Mouse (Mus musculus): ENCODE measurements around the gene Ccdc153. TPM values are rescaled to one million over a fixed set of nuclear protein-coding genes. Genes with fewer than 3 reads are reported as not detected.

Ccdc153 gene
- 174 TPM for polyA plus RNA-seq (2014; fragmentation: Illumina TruSeq; extraction: RNeasy Lipid Tissue Mini Kit (QIAGEN cat#74804); ENCODE audit: insufficient read depth, low read depth, low replicate concordance)

DNA sequence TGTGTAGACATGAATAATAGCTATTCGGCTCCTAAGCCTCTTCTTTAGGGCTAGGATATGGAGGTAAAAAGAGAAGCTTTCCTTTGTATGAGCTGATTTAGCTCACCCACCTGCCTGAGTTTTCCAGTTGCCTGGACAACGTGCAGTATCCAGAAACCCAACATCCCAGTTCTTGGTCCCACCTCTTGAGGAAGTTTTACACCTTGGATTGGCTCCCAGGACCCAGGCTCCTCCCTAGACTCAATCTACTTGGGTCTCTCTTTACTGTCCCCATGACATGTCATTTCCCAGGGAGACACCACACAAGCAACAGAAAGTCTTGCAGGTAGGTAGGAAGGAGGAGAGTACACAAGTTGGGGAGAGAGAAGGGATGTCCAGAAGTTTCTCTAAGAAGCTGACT is at the start of gene Ccdc153:
Gene Ccdc153 (plus strand): TSS at position 278 of the 400 bp plus-strand sequence.

DNA sequence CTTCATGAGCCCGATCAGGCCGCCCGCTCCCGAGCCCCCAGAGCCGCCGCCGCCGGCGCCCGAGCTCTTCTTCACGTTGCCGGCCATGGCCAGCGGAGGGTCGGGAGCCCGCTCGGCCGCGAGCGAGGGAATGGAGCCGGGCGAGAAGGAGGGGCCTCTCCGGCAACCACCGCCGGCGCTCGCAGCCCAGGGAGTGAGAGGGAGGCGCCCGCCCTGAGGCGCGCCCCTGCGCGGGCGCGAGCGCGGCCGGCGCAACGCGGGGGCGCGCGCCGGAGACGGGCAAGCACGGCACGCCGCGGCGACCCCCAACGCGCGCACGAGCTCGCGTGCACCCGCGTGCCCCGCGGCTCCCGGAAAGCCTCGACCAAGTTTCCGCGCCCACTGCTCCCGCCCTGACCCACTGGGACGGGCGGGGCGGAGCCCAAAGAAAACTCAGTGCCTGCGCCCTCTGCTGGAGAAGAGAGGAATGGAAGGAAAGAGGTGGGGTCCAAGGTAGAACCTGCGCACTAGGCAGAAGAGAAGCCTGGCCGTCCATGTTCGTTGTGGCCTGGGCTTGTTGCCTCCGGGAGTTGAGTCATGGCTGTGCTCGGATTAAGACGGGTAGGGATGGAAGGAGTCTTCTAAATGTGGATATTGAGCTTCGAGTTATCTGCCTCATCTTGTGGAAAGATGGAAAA is 6.5 kb upstream of the Ccdc153 start, which contains the start of gene Cbl:
Gene Cbl (minus strand): TSS at position 248 of the 677 bp plus-strand sequence.

DNA sequence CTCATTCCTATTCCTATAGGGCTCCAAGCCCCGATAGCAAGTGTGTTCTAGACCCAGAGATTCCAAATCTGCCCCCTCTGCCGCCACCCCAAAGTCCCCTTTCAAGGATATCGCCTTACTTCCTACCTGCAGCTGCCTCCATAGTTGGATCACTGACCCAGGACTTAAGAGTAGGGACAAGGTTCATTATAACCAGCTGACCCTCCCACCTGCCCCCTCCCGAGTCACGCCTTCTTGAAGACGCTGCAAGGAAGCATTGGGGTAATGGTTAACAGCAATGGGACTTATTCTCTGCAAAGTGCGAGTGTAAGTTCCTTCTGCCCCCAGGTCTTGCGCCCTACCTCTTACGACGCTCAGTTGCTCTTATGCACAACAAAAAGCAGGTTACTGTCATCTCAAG is 10.8 kb downstream of the Ccdc153 start, which contains the start of gene Pdzd3:
Gene Pdzd3 (minus strand): TSS at position 158 of the 400 bp plus-strand sequence.

DNA sequence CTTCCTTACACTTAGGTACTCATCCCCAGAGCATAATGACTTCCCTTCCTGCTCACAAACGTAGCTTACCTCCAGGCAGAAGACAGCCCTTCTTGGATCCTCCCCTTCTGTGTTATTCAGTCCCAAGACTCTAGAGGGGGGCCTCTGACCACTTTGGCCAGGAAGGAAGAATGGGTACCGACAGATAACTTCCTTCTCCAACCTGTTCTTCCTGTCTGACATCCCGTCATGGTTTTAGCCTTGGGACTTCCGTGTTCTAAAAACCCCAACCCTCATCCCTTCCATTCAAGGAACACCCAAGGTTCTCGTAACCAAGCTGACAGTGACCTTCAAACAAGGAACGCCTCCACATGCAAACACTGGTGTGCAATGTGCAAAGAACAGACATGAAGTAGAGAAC is 28.0 kb downstream of the Ccdc153 start, which contains the start of gene Nlrx1:
Gene Nlrx1 (minus strand): TSS at position 168 of the 400 bp plus-strand sequence.

DNA sequence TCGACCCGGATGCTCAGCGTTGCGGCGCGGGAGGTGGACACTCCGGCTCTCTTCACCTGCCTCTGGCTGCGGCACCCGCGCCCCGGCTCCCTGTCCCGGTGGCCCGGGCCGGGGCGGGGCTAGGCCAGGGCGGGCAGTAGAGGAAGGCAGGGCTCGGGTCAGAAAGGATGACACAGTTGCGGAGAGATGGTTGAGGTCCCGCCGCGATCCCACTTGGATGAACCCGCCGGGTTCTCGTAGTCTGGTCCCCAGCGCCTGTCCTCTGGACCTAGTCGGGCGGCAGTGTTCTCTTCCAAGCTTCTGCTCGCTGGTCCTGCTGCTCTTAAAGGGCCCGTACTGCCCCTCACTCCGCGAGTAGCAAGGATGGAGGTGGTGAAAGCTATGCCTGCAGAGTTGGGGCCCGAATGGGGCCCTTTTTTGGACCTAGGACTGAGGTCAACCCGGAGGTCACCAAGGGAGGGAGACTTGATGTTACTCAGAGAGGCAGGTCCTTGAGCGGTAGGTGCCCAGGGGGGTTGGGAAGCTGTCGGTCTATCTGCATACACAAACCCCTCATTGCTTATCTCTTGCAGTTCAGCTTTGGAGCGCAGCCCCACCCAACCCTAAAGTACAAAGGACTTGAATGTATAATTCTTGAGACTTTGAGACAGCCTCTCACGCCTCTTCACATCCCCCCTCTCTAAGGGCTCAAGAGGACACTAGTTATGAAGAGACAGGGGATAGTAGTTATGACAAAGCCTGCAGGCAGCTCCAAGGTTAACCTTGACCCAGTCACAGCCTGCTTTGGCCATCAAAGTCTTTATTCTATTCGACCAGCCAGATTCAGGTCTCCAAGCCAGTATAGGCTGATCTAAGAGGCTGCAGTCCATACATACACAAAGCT is 47.8 kb downstream of the Ccdc153 start, which contains the start of gene Abcg4:
Gene Abcg4 (minus strand): TSS at position 540 of the 883 bp plus-strand sequence.

Other genes starting within 250 kb of the Ccdc153 start
- gene Thy1, start 197.3 kb upstream of the Ccdc153 start, polyA plus RNA-seq (2014; fragmentation: Illumina TruSeq; extraction: RNeasy Lipid Tissue Mini Kit (QIAGEN cat#74804); ENCODE audit: insufficient read depth, low read depth, low replicate concordance) = 31.2 TPM
- 8.4 TPM for gene Usp2, start 173.7 kb upstream of the Ccdc153 start, polyA plus RNA-seq (2014; fragmentation: Illumina TruSeq; extraction: RNeasy Lipid Tissue Mini Kit (QIAGEN cat#74804); ENCODE audit: insufficient read depth, low read depth, low replicate concordance)
- gene Mfrp, start 138.9 kb upstream of the Ccdc153 start, polyA plus RNA-seq (2014; fragmentation: Illumina TruSeq; extraction: RNeasy Lipid Tissue Mini Kit (QIAGEN cat#74804); ENCODE audit: insufficient read depth, low read depth, low replicate concordance) = not detected
- gene C1qtnf5, start 133.4 kb upstream of the Ccdc153 start, polyA plus RNA-seq (2014; fragmentation: Illumina TruSeq; extraction: RNeasy Lipid Tissue Mini Kit (QIAGEN cat#74804); ENCODE audit: insufficient read depth, low read depth, low replicate concordance) = 21.8 TPM
- not detected for gene Gm49380, start 127.2 kb upstream of the Ccdc153 start, polyA plus RNA-seq (2014; fragmentation: Illumina TruSeq; extraction: RNeasy Lipid Tissue Mini Kit (QIAGEN cat#74804); ENCODE audit: insufficient read depth, low read depth, low replicate concordance)
- 8.9 TPM for gene Rnf26, start 127.2 kb upstream of the Ccdc153 start, polyA plus RNA-seq (2014; fragmentation: Illumina TruSeq; extraction: RNeasy Lipid Tissue Mini Kit (QIAGEN cat#74804); ENCODE audit: insufficient read depth, low read depth, low replicate concordance)
- gene Mcam, start 106.2 kb upstream of the Ccdc153 start, polyA plus RNA-seq (2014; fragmentation: Illumina TruSeq; extraction: RNeasy Lipid Tissue Mini Kit (QIAGEN cat#74804); ENCODE audit: insufficient read depth, low read depth, low replicate concordance) = 131 TPM
- gene Cbl, start 6.6 kb upstream of the Ccdc153 start, polyA plus RNA-seq (2014; fragmentation: Illumina TruSeq; extraction: RNeasy Lipid Tissue Mini Kit (QIAGEN cat#74804); ENCODE audit: insufficient read depth, low read depth, low replicate concordance) = 8.7 TPM
- not detected for gene Pdzd3, start 10.8 kb downstream of the Ccdc153 start, polyA plus RNA-seq (2014; fragmentation: Illumina TruSeq; extraction: RNeasy Lipid Tissue Mini Kit (QIAGEN cat#74804); ENCODE audit: insufficient read depth, low read depth, low replicate concordance)
- gene Nlrx1, start 27.9 kb downstream of the Ccdc153 start, polyA plus RNA-seq (2014; fragmentation: Illumina TruSeq; extraction: RNeasy Lipid Tissue Mini Kit (QIAGEN cat#74804); ENCODE audit: insufficient read depth, low read depth, low replicate concordance) = 4.5 TPM
- gene Abcg4, start 47.9 kb downstream of the Ccdc153 start, polyA plus RNA-seq (2014; fragmentation: Illumina TruSeq; extraction: RNeasy Lipid Tissue Mini Kit (QIAGEN cat#74804); ENCODE audit: insufficient read depth, low read depth, low replicate concordance) = 0.10 TPM
- gene Hinfp, start 65.0 kb downstream of the Ccdc153 start, polyA plus RNA-seq (2014; fragmentation: Illumina TruSeq; extraction: RNeasy Lipid Tissue Mini Kit (QIAGEN cat#74804); ENCODE audit: insufficient read depth, low read depth, low replicate concordance) = 7.0 TPM
- gene C2cd2l, start 79.6 kb downstream of the Ccdc153 start, polyA plus RNA-seq (2014; fragmentation: Illumina TruSeq; extraction: RNeasy Lipid Tissue Mini Kit (QIAGEN cat#74804); ENCODE audit: insufficient read depth, low read depth, low replicate concordance) = 13.7 TPM
- gene Dpagt1, start 85.3 kb downstream of the Ccdc153 start, polyA plus RNA-seq (2014; fragmentation: Illumina TruSeq; extraction: RNeasy Lipid Tissue Mini Kit (QIAGEN cat#74804); ENCODE audit: insufficient read depth, low read depth, low replicate concordance) = 18.8 TPM
- 15.0 TPM for gene H2afx, start 94.0 kb downstream of the Ccdc153 start, polyA plus RNA-seq (2014; fragmentation: Illumina TruSeq; extraction: RNeasy Lipid Tissue Mini Kit (QIAGEN cat#74804); ENCODE audit: insufficient read depth, low read depth, low replicate concordance)
- 24.9 TPM for gene Hmbs, start 103.6 kb downstream of the Ccdc153 start, polyA plus RNA-seq (2014; fragmentation: Illumina TruSeq; extraction: RNeasy Lipid Tissue Mini Kit (QIAGEN cat#74804); ENCODE audit: insufficient read depth, low read depth, low replicate concordance)
- gene Vps11, start 121.0 kb downstream of the Ccdc153 start, polyA plus RNA-seq (2014; fragmentation: Illumina TruSeq; extraction: RNeasy Lipid Tissue Mini Kit (QIAGEN cat#74804); ENCODE audit: insufficient read depth, low read depth, low replicate concordance) = 18.7 TPM
- gene Hyou1, start 138.8 kb downstream of the Ccdc153 start, polyA plus RNA-seq (2014; fragmentation: Illumina TruSeq; extraction: RNeasy Lipid Tissue Mini Kit (QIAGEN cat#74804); ENCODE audit: insufficient read depth, low read depth, low replicate concordance) = 33.2 TPM
- 16.7 TPM for gene Slc37a4, start 156.2 kb downstream of the Ccdc153 start, polyA plus RNA-seq (2014; fragmentation: Illumina TruSeq; extraction: RNeasy Lipid Tissue Mini Kit (QIAGEN cat#74804); ENCODE audit: insufficient read depth, low read depth, low replicate concordance)
- 2,045 TPM for gene Rps25, start 166.5 kb downstream of the Ccdc153 start, polyA plus RNA-seq (2014; fragmentation: Illumina TruSeq; extraction: RNeasy Lipid Tissue Mini Kit (QIAGEN cat#74804); ENCODE audit: insufficient read depth, low read depth, low replicate concordance)
- 98.9 TPM for gene Trappc4, start 166.9 kb downstream of the Ccdc153 start, polyA plus RNA-seq (2014; fragmentation: Illumina TruSeq; extraction: RNeasy Lipid Tissue Mini Kit (QIAGEN cat#74804); ENCODE audit: insufficient read depth, low read depth, low replicate concordance)
- 14.6 TPM for gene Ccdc84, start 177.9 kb downstream of the Ccdc153 start, polyA plus RNA-seq (2014; fragmentation: Illumina TruSeq; extraction: RNeasy Lipid Tissue Mini Kit (QIAGEN cat#74804); ENCODE audit: insufficient read depth, low read depth, low replicate concordance)
- not detected for gene Foxr1, start 200.5 kb downstream of the Ccdc153 start, polyA plus RNA-seq (2014; fragmentation: Illumina TruSeq; extraction: RNeasy Lipid Tissue Mini Kit (QIAGEN cat#74804); ENCODE audit: insufficient read depth, low read depth, low replicate concordance)
- 1.8 TPM for gene Upk2, start 214.3 kb downstream of the Ccdc153 start, polyA plus RNA-seq (2014; fragmentation: Illumina TruSeq; extraction: RNeasy Lipid Tissue Mini Kit (QIAGEN cat#74804); ENCODE audit: insufficient read depth, low read depth, low replicate concordance)
- gene Bcl9l, start 242.1 kb downstream of the Ccdc153 start, polyA plus RNA-seq (2014; fragmentation: Illumina TruSeq; extraction: RNeasy Lipid Tissue Mini Kit (QIAGEN cat#74804); ENCODE audit: insufficient read depth, low read depth, low replicate concordance) = 12.2 TPM